Mouse (Mus musculus): ENCODE results near the gene Olfr1555-ps1. TPM values are rescaled to one million over a fixed set of nuclear protein-coding genes. Genes with fewer than 3 reads are reported as not detected.
"Not testable (repeated sequence)": the region's sequence is repeated elsewhere in the genome, so short reads cannot be mapped to it uniquely, and the experiment has no call there.

The Olfr1555-ps1 gene
- not detected in 2 replicates for polyA plus RNA-seq (2014; fragmentation: Nextera tagmentation; extraction: Ambion mirVana)

DNA sequence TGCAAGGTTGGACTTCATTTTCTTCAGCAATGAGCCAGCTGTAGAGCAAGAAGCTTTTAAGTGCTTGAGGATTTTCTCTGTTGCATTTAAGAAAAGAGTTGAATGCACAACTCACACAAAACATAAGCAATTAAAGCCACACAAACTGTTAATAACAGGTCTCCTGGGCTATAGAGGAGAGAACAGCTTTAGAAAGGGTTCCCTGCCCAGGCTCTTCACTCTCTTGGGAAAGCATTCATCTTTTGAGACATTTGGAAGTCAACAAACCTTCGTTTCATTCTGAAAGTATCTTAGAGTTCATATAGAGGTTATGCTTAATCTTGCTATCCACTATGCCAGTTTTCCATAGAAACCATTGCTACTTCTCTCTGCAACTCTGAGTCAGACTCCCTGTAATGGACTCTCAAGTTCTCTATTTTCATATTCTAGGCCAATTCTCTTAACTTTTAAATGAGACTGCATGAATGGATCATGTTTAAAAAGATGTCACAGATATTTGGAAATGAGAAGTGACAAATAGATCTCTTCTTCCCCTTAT lies at the start of gene Olfr1555-ps1:
Olfr1555-ps1 (minus strand) TSS at position 51 of the 538 bp plus-strand sequence.
- H3K27ac ChIP-seq (replicated peaks; ENCODE audit: low read depth, low read length); H3K27me3 ChIP-seq (ENCODE audit: control insufficient read depth, insufficient read depth, low read length); H3K9me3 ChIP-seq (ENCODE audit: control insufficient read depth, low read length); ATAC-seq (ENCODE audit: insufficient number of reproducible peaks, low FRiP score, low TSS enrichment, low read depth); H3K4me1 ChIP-seq (ENCODE audit: control insufficient read depth, insufficient read depth, low read length); DNase-seq (ENCODE audit: low spot score); H3K9ac ChIP-seq (ENCODE audit: low read length); H3K4me2 ChIP-seq (ENCODE audit: low read depth, severe bottlenecking); H3K36me3 ChIP-seq (ENCODE audit: control insufficient read depth, insufficient read depth, low read length); H3K4me3 ChIP-seq (ENCODE audit: low read depth, low read length): not testable (repeated sequence)
- 45% methylated on average over 1 of the region's 1 CpGs for WGBS

DNA sequence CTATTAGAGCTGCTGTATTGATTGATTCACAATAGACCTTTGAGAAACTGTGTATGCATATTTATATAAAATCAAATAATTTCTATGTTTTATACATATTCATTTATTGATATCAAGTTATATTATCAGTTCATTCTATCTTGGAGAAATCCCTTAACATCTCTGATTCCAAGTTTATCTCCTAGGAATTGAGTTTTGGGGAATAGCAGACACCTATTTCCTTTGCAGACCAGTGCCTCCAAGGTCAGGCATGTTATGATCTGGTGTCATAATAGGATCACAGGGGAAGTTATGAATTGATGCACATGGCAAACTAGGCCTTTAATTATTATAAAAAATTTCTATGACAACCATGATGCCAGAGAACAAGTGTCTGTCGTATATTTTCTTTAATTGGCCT lies 30.4 kb upstream of the Olfr1555-ps1 start, which contains the start of gene Olfr1431:
Olfr1431 (plus strand) TSS at position 301 of the 400 bp plus-strand sequence.
- WGBS, result 75% methylated on average over 1 of the region's 1 CpGs
- no peak within 1 kb of the TSS for H3K27ac ChIP-seq (replicated peaks; ENCODE audit: low read depth, low read length)
- no peaks in the 10 kb centered on the region for H3K27me3 ChIP-seq (ENCODE audit: control insufficient read depth, insufficient read depth, low read length)
- no peak within 1 kb of the TSS for H3K4me3 ChIP-seq (ENCODE audit: low read depth, low read length)
- DNase-seq (ENCODE audit: low spot score), result no peak
- H3K36me3 ChIP-seq (ENCODE audit: control insufficient read depth, insufficient read depth, low read length), result no peaks in the 10 kb centered on the region
- no peak for ATAC-seq (ENCODE audit: insufficient number of reproducible peaks, low FRiP score, low TSS enrichment, low read depth)
- H3K4me2 ChIP-seq (ENCODE audit: low read depth, severe bottlenecking), result no peak within 1 kb of the TSS
- no peak within 1 kb of the TSS for H3K9ac ChIP-seq (ENCODE audit: low read length)
- no peaks in the 10 kb centered on the region for H3K9me3 ChIP-seq (ENCODE audit: control insufficient read depth, low read length)
- H3K4me1 ChIP-seq (ENCODE audit: control insufficient read depth, insufficient read depth, low read length), result no peaks in the 10 kb centered on the region

DNA sequence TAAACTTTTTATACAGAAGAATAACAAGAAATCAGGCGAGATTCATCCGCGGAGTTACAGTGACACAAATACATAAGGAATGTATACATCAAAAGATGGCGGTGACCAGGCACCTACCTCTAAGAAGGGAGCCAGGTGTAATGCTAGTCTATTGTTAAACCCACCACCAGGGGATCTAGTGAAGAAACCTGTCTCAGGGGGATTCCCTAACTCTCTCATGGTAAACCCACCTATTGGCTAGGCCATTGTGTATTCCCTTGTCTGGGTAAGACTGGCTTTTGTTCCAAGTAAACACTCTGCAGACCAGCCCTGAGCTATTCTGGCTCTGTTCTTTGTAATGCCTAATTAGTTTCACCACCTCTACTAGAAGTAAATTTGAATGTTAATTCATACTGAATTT lies 29.2 kb upstream of the Olfr1555-ps1 start:
- not testable (repeated sequence) for DNase-seq (ENCODE audit: low spot score); H3K4me3 ChIP-seq (ENCODE audit: low read depth, low read length); H3K27ac ChIP-seq (replicated peaks; ENCODE audit: low read depth, low read length); ATAC-seq (ENCODE audit: insufficient number of reproducible peaks, low FRiP score, low TSS enrichment, low read depth); H3K4me1 ChIP-seq (ENCODE audit: control insufficient read depth, insufficient read depth, low read length); H3K27me3 ChIP-seq (ENCODE audit: control insufficient read depth, insufficient read depth, low read length); H3K4me2 ChIP-seq (ENCODE audit: low read depth, severe bottlenecking); H3K36me3 ChIP-seq (ENCODE audit: control insufficient read depth, insufficient read depth, low read length); H3K9ac ChIP-seq (ENCODE audit: low read length); H3K9me3 ChIP-seq (ENCODE audit: control insufficient read depth, low read length)
- 88% methylated on average over 4 of the region's 4 CpGs for WGBS

DNA sequence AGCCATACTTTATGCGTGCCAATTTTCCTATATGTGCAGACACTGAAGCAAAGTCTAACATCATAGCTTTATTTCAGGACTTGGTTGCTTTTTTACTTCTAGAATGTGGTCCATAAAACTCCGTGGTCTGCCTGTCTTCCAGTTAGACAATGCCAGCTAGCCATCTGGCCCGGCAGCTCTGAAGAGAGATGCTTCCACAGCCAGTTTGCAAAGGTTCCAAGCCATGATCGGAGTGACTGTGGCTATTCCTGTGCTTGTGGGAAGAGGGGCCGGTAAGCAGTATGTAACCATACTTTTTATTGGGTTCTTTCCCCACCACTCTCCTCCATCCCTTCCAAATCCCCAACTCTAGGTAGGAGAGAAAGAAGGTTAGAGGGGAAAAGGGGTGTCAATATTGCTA lies 5.5 kb upstream of the Olfr1555-ps1 start:
- DNase-seq (ENCODE audit: low spot score); H3K9ac ChIP-seq (ENCODE audit: low read length); H3K36me3 ChIP-seq (ENCODE audit: control insufficient read depth, insufficient read depth, low read length); H3K4me3 ChIP-seq (ENCODE audit: low read depth, low read length); H3K27me3 ChIP-seq (ENCODE audit: control insufficient read depth, insufficient read depth, low read length); ATAC-seq (ENCODE audit: insufficient number of reproducible peaks, low FRiP score, low TSS enrichment, low read depth); H3K4me1 ChIP-seq (ENCODE audit: control insufficient read depth, insufficient read depth, low read length); H3K27ac ChIP-seq (replicated peaks; ENCODE audit: low read depth, low read length); H3K4me2 ChIP-seq (ENCODE audit: low read depth, severe bottlenecking); H3K9me3 ChIP-seq (ENCODE audit: control insufficient read depth, low read length): not testable (repeated sequence)
- WGBS, result 76% methylated on average over 5 of the region's 5 CpGs

DNA sequence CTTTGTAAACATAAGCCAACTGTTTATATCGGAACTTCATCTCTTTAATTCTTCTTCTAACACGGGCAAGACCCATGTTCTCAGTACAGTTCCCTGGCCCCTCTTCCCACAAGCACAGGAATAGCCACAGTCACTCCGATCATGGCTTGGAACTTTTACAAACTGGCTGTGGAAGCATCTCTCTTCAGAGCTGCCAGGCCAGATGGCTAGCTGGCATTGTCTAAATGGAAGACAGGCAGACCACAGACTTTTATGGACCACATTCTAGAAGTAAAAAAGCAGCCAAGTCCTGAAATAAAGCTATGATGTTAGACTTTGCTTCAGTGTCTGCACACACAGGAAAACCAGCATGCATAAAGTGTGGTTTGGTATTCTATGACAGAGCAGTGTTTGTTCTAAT lies 24.5 kb downstream of the Olfr1555-ps1 start:
- Histone ChIP-seq H3K27ac (replicated peaks; ENCODE audit: low read depth, low read length) (no peak overlapping the region), H3K9ac (ENCODE audit: low read length) (no peak overlapping the region), H3K4me2 (ENCODE audit: low read depth, severe bottlenecking) (no peak overlapping the region), H3K36me3 (ENCODE audit: control insufficient read depth, insufficient read depth, low read length) (no peaks in the 10 kb centered on the region), H3K4me3 (ENCODE audit: low read depth, low read length) (no peak overlapping the region), H3K9me3 (ENCODE audit: control insufficient read depth, low read length) (no peaks in the 10 kb centered on the region), H3K4me1 (ENCODE audit: control insufficient read depth, insufficient read depth, low read length) (no peaks in the 10 kb centered on the region), H3K27me3 (ENCODE audit: control insufficient read depth, insufficient read depth, low read length) (no peaks in the 10 kb centered on the region)
- ATAC-seq (ENCODE audit: insufficient number of reproducible peaks, low FRiP score, low TSS enrichment, low read depth) (no peak), DNase-seq (ENCODE audit: low spot score) (no peak)
- 89% methylated on average over 3 of the region's 3 CpGs for WGBS

DNA sequence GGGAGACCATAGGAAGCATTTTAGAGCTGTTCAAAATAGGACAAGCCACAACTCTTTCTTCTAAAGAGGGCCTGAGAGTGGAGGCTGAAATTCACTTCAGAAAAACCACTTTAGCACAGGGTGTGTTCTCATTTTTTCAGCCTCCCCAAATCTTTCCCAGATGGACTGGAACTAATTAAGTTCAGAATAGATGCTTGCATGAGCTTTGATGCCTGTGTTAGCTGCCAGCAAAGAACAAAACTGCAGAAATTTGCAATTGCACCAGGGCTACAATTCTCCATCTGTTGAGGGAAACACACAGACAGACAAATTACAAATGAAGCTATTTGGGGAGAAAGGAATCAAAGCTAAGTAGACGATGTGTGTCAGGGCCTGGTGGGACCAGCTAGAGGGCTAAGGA lies 26.6 kb downstream of the Olfr1555-ps1 start:
- Histone ChIP-seq H3K9ac (ENCODE audit: low read length) (no peak overlapping the region), H3K9me3 (ENCODE audit: control insufficient read depth, low read length) (no peaks in the 10 kb centered on the region), H3K4me1 (ENCODE audit: control insufficient read depth, insufficient read depth, low read length) (no peaks in the 10 kb centered on the region), H3K27me3 (ENCODE audit: control insufficient read depth, insufficient read depth, low read length) (no peaks in the 10 kb centered on the region), H3K36me3 (ENCODE audit: control insufficient read depth, insufficient read depth, low read length) (no peaks in the 10 kb centered on the region), H3K4me2 (ENCODE audit: low read depth, severe bottlenecking) (no peak overlapping the region), H3K27ac (replicated peaks; ENCODE audit: low read depth, low read length) (no peak overlapping the region), H3K4me3 (ENCODE audit: low read depth, low read length) (no peak overlapping the region)
- DNase-seq (ENCODE audit: low spot score) (no peak), ATAC-seq (ENCODE audit: insufficient number of reproducible peaks, low FRiP score, low TSS enrichment, low read depth) (no peak)
- WGBS, result 24% methylated on average over 1 of the region's 1 CpGs

DNA sequence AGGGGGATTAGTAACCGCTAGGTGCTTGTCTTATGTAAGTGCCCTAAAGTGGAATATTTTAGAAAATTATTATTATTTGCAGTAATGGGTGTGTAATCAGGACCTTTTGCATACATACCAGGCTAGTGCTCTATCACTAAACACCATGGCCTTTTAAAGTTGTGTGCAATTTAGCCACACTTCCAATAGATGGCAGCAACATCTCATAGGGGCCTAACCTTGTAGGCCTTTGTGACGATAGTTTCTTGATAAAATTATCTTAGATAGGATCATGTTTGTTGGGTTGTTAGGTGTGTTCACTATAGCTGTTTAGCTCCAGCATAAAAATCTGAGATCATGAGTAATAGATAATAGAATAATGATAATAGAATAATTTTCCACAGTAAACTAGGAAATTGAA lies 35.6 kb downstream of the Olfr1555-ps1 start:
- Histone ChIP-seq H3K9me3 (ENCODE audit: control insufficient read depth, low read length) (no peaks in the 10 kb centered on the region), H3K9ac (ENCODE audit: low read length) (no peak overlapping the region), H3K27me3 (ENCODE audit: control insufficient read depth, insufficient read depth, low read length) (no peaks in the 10 kb centered on the region), H3K27ac (replicated peaks; ENCODE audit: low read depth, low read length) (no peak overlapping the region), H3K4me3 (ENCODE audit: low read depth, low read length) (no peak overlapping the region), H3K4me2 (ENCODE audit: low read depth, severe bottlenecking) (no peak overlapping the region), H3K36me3 (ENCODE audit: control insufficient read depth, insufficient read depth, low read length) (no peaks in the 10 kb centered on the region), H3K4me1 (ENCODE audit: control insufficient read depth, insufficient read depth, low read length) (no peaks in the 10 kb centered on the region)
- ATAC-seq (ENCODE audit: insufficient number of reproducible peaks, low FRiP score, low TSS enrichment, low read depth) (no peak), DNase-seq (ENCODE audit: low spot score) (no peak)
- 31% methylated on average over 2 of the region's 2 CpGs for WGBS

DNA sequence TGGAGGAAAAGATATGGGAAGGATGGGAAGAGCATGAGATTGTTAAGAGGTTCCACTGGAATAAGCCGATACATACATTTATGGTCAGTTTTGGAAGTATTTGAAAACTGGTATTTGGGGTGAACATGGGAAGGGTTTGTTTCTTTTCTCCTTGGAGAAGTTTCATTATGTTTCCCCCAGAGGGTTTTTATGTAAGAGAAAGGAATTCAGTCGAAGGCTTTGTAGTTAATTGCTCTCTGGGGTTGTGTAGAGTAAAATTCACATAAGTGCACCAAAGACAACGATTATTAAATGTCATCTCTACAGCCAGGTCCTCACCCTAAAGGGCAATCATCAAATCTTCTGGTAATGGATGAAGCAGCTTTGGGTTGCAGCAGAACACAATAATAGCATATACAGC lies 46.8 kb downstream of the Olfr1555-ps1 start, which contains the start of gene Olfr76:
Olfr76 (minus strand) TSS at position 101 of the 400 bp plus-strand sequence.
- Histone ChIP-seq H3K27ac (replicated peaks; ENCODE audit: low read depth, low read length) (no peak within 1 kb of the TSS), H3K4me1 (ENCODE audit: control insufficient read depth, insufficient read depth, low read length) (no peaks in the 10 kb centered on the region), H3K9ac (ENCODE audit: low read length) (no peak within 1 kb of the TSS), H3K9me3 (ENCODE audit: control insufficient read depth, low read length) (no peaks in the 10 kb centered on the region), H3K4me2 (ENCODE audit: low read depth, severe bottlenecking) (no peak within 1 kb of the TSS), H3K4me3 (ENCODE audit: low read depth, low read length) (no peak within 1 kb of the TSS), H3K36me3 (ENCODE audit: control insufficient read depth, insufficient read depth, low read length) (no peaks in the 10 kb centered on the region), H3K27me3 (ENCODE audit: control insufficient read depth, insufficient read depth, low read length) (no peaks in the 10 kb centered on the region)
- DNase-seq (ENCODE audit: low spot score) (no peak), ATAC-seq (ENCODE audit: insufficient number of reproducible peaks, low FRiP score, low TSS enrichment, low read depth) (no peak)
- 80% methylated on average over 3 of the region's 3 CpGs for WGBS

DNA sequence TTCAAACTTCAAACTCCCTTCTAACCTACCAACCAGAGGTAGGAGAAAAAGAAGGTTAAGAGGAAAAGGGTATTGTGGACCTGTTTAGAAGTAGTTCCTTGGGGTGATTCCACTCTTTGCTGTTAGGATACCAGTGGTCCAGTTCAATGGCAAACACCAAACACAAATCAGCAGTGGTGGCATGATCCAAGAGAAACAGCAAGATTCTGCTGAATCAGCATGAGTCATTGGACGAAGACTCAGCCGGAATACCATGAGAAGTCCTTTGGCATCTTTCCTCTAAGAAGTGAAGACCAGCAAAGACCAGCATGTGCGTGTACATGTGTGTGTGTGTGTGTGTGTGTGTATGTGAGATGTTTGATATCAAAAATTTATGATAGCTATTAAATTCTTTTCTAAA lies 53.4 kb downstream of the Olfr1555-ps1 start:
- Histone ChIP-seq H3K4me1 (ENCODE audit: control insufficient read depth, insufficient read depth, low read length) (no peaks in the 10 kb centered on the region), H3K27ac (replicated peaks; ENCODE audit: low read depth, low read length) (no peak overlapping the region), H3K9me3 (ENCODE audit: control insufficient read depth, low read length) (no peaks in the 10 kb centered on the region), H3K36me3 (ENCODE audit: control insufficient read depth, insufficient read depth, low read length) (no peaks in the 10 kb centered on the region), H3K4me2 (ENCODE audit: low read depth, severe bottlenecking) (no peak overlapping the region), H3K4me3 (ENCODE audit: low read depth, low read length) (no peak overlapping the region), H3K27me3 (ENCODE audit: control insufficient read depth, insufficient read depth, low read length) (no peaks in the 10 kb centered on the region), H3K9ac (ENCODE audit: low read length) (no peak overlapping the region)
- DNase-seq (ENCODE audit: low spot score) (no peak), ATAC-seq (ENCODE audit: insufficient number of reproducible peaks, low FRiP score, low TSS enrichment, low read depth) (no peak)
- 86% methylated on average over 3 of the region's 3 CpGs for WGBS
